Mouse (Mus musculus): ENCODE results near the gene Gstt1.
A peak's percentile ranks its signal among the peaks of the same experiment; 100 is the strongest.

DNA sequence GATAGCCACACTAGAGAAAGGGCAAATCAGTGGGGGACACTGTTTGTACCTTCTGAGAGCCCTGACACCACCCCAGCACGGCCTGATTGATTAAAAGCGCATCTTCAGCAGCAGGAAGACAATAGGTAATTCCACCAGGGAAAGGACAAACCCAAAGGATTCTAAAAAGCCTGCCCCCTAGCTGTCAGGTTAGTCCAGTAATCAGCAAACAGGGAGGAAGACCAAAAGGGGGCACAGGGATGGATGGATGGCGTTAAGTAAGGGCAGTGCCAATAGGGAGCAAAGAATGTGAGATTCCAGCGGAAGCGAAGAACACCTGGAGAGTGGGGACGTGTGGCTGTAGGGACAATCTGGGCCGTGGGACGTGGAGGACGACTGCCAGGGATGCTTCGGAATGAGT, 20.3 kb upstream of the Gstt1 start:
- peak; percentile 46 for TF ChIP-seq CTCF (IDR thresholded peaks at IDR 0.05)
- TF ChIP-seq EP300 (IDR thresholded peaks at IDR 0.05) = no peak

Measured in lung, postnatal 0 days (tissue).